Mouse (Mus musculus) neural tube, embryonic 12.5 days (tissue): Measurements from ENCODE around the gene Tmem119. TPM values are rescaled to one million over a fixed set of nuclear protein-coding genes. Genes with fewer than 3 reads are reported as not detected.

ENCODE experiments used
- ATAC-seq: fragments of 200-750 bp; cut with Nextera tagmentation; 2 replicates; pipeline ENCODE4 v1.8.0; 2017; ENCODE audit warnings: low read depth, mild to moderate bottlenecking, moderate TSS enrichment, moderate library complexity; ENCODE audit not compliant: low FRiP score
- H3K27ac ChIP-seq: fragments of 300-500 bp; sonication (generic); 2 replicates; pipeline ENCODE4 v1.5.1; 2016
- H3K27me3 ChIP-seq: fragments of 300-500 bp; sonication (generic); replicated peaks from 2 replicates; pipeline ENCODE4 v1.6.1; 2016; ENCODE audit warnings: mild to moderate bottlenecking
- H3K36me3 ChIP-seq: fragments of 300-500 bp; sonication (generic); 2 replicates; pipeline ENCODE4 v1.6.1; 2016; ENCODE audit warnings: mild to moderate bottlenecking
- H3K4me1 ChIP-seq: fragments of 300-500 bp; sonication (generic); 2 replicates; pipeline ENCODE4 v1.6.1; 2016
- H3K4me2 ChIP-seq: fragments of 300-500 bp; sonication (generic); replicated peaks from 2 replicates; pipeline ENCODE4 v1.6.1; 2016; ENCODE audit warnings: mild to moderate bottlenecking
- H3K4me3 ChIP-seq: fragments of 300-500 bp; sonication (generic); 2 replicates; pipeline ENCODE4 v1.5.1; 2016
- H3K9ac ChIP-seq: fragments of 300-500 bp; sonication (generic); 2 replicates; pipeline ENCODE4 v1.6.1; 2016; ENCODE audit warnings: mild to moderate bottlenecking
- H3K9me3 ChIP-seq: fragments of 300-500 bp; sonication (generic); 2 replicates; pipeline ENCODE4 v1.6.1; 2016; ENCODE audit warnings: mild to moderate bottlenecking
- WGBS: fragments of 180-500 bp; shearing (Covaris S2); methylation state at CpG from one replicate; pipeline ENCODE4 v1.1.7; 2016; 5-methylcytosine and 5-hydroxymethylcytosine counted together
- polyA plus RNA-seq: library from polyadenylated mRNA; unstranded; fragments of >200 nt; fragmentation: Nextera tagmentation; extraction: Ambion mirVana; gene quantifications from 2 replicates; pipeline ENCODE4 v1.2.1, GENCODE M21; 2016

Tmem119 gene
- polyA plus RNA-seq, 1 experiment from 2014 or later = 39.3 TPM

GRCm38 (mm10) chr5:113832490-113832901, 32.2 kb upstream of the Tmem119 start, which contains the start of gene Selplg:
Gene Selplg, minus strand, starts transcription at chr5:113832644.
- Histone ChIP-seq H3K9ac (no peak within 1 kb of the TSS), H3K27ac (no peak within 1 kb of the TSS), H3K9me3 (no peaks in the 10 kb centered on the region), H3K4me2 (no peak within 1 kb of the TSS), H3K4me1 (0 out of 2 replicates have a peak, but pooled peaks cover 6% of the 10 kb centered on the region), H3K4me3 (no peak within 1 kb of the TSS), H3K27me3 (no peaks in the 10 kb centered on the region), H3K36me3 (no peaks in the 10 kb centered on the region)
- ATAC-seq = no peak
- WGBS = 37% methylated on average over 8 of the region's 8 CpGs

- 69% methylated on average over 3 of the region's 3 CpGs for whole genome bisulfite sequencing
- H3K27ac ChIP-seq = no peak overlapping the region
- no peaks in the 10 kb centered on the region for H3K36me3 ChIP-seq
- no peak overlapping the region for H3K9ac ChIP-seq
- H3K4me3 ChIP-seq = no peak overlapping the region
- no peaks in the 10 kb centered on the region for H3K27me3 ChIP-seq
- no peak overlapping the region for H3K4me2 ChIP-seq
- ATAC-seq = no peak
- 0 out of 2 replicates have a peak, but pooled peaks cover 6% of the 10 kb centered on the region for H3K4me1 ChIP-seq
- no peaks in the 10 kb centered on the region for H3K9me3 ChIP-seq
Observed at GRCm38 (mm10) chr5:113831741-113832140, 31.4 kb upstream of the Tmem119 start.

- Histone ChIP-seq H3K27ac (no peak overlapping the region), H3K4me3 (no peak overlapping the region), H3K4me2 (no peak overlapping the region), H3K9ac (no peak overlapping the region), H3K9me3 (no peaks in the 10 kb centered on the region), H3K27me3 (no peaks in the 10 kb centered on the region), H3K36me3 (no peaks in the 10 kb centered on the region), H3K4me1 (0 out of 2 replicates have a peak, but pooled peaks cover 6% of the 10 kb centered on the region)
- ATAC-seq = no peak
- 88% methylated on average over 5 of the region's 5 CpGs for WGBS
Observed at GRCm38 (mm10) chr5:113830796-113831195, 30.5 kb upstream of the Tmem119 start.

GRCm38 (mm10) chr5:113830292-113830643, 30.0 kb upstream of the Tmem119 start:
- Histone ChIP-seq H3K4me3 (no peak overlapping the region), H3K27me3 (no peaks in the 10 kb centered on the region), H3K9me3 (no peaks in the 10 kb centered on the region), H3K9ac (no peak overlapping the region), H3K4me1 (0 out of 2 replicates have a peak, but pooled peaks cover 6% of the 10 kb centered on the region), H3K4me2 (no peak overlapping the region), H3K36me3 (no peaks in the 10 kb centered on the region), H3K27ac (no peak overlapping the region)
- WGBS = 73% methylated on average over 10 of the region's 10 CpGs
- ATAC-seq = no peak

GRCm38 (mm10) chr5:113829566-113830291, 29.4 kb upstream of the Tmem119 start:
- no peak for ATAC-seq
- Histone ChIP-seq H3K4me1 (0 out of 2 replicates have a peak, but pooled peaks cover 6% of the 10 kb centered on the region), H3K9ac (no peak overlapping the region), H3K4me2 (no peak overlapping the region), H3K36me3 (no peaks in the 10 kb centered on the region), H3K27ac (no peak overlapping the region), H3K9me3 (no peaks in the 10 kb centered on the region), H3K27me3 (no peaks in the 10 kb centered on the region), H3K4me3 (no peak overlapping the region)
- 87% methylated on average over 7 of the region's 7 CpGs for WGBS

GRCm38 (mm10) chr5:113828481-113828880, 28.2 kb upstream of the Tmem119 start:
- 60% methylated on average over 7 of the region's 7 CpGs for WGBS
- ATAC-seq = no peak
- no peaks in the 10 kb centered on the region for H3K9me3 ChIP-seq
- 0 out of 2 replicates have a peak, but pooled peaks cover 6% of the 10 kb centered on the region for H3K4me1 ChIP-seq
- no peak overlapping the region for H3K27ac ChIP-seq
- H3K9ac ChIP-seq = no peak overlapping the region
- H3K27me3 ChIP-seq = no peaks in the 10 kb centered on the region
- no peaks in the 10 kb centered on the region for H3K36me3 ChIP-seq
- H3K4me3 ChIP-seq = no peak overlapping the region
- no peak overlapping the region for H3K4me2 ChIP-seq

GRCm38 (mm10) chr5:113827991-113828411, 27.7 kb upstream of the Tmem119 start:
- no peaks in the 10 kb centered on the region for H3K27me3 ChIP-seq
- WGBS = 56% methylated on average over 4 of the region's 4 CpGs
- no peak overlapping the region for H3K9ac ChIP-seq
- no peak overlapping the region for H3K4me3 ChIP-seq
- no peaks in the 10 kb centered on the region for H3K36me3 ChIP-seq
- H3K4me2 ChIP-seq = no peak overlapping the region
- H3K9me3 ChIP-seq = no peaks in the 10 kb centered on the region
- no peak for ATAC-seq
- no peak overlapping the region for H3K27ac ChIP-seq
- 0 out of 2 replicates have a peak, but pooled peaks cover 6% of the 10 kb centered on the region for H3K4me1 ChIP-seq

GRCm38 (mm10) chr5:113826619-113827018, 26.3 kb upstream of the Tmem119 start:
- no peaks in the 10 kb centered on the region for H3K36me3 ChIP-seq
- ATAC-seq = no peak
- no peaks in the 10 kb centered on the region for H3K27me3 ChIP-seq
- H3K9me3 ChIP-seq = no peaks in the 10 kb centered on the region
- no peak overlapping the region for H3K27ac ChIP-seq
- WGBS = 88% methylated on average over 4 of the region's 4 CpGs
- no peak overlapping the region for H3K9ac ChIP-seq
- H3K4me3 ChIP-seq = no peak overlapping the region
- no peaks in the 10 kb centered on the region for H3K4me1 ChIP-seq
- H3K4me2 ChIP-seq = no peak overlapping the region

- Histone ChIP-seq H3K36me3 (no peaks in the 10 kb centered on the region), H3K4me3 (no peak overlapping the region), H3K27ac (no peak overlapping the region), H3K27me3 (no peaks in the 10 kb centered on the region), H3K9ac (no peak overlapping the region), H3K4me1 (no peaks in the 10 kb centered on the region), H3K9me3 (no peaks in the 10 kb centered on the region), H3K4me2 (no peak overlapping the region)
- ATAC-seq = no peak
- 90% methylated on average over 7 of the region's 7 CpGs for WGBS
Observed at GRCm38 (mm10) chr5:113825558-113825957, 25.2 kb upstream of the Tmem119 start.

- Histone ChIP-seq H3K27ac (no peak overlapping the region), H3K36me3 (no peaks in the 10 kb centered on the region), H3K9me3 (no peaks in the 10 kb centered on the region), H3K9ac (no peak overlapping the region), H3K4me3 (no peak overlapping the region), H3K27me3 (no peaks in the 10 kb centered on the region), H3K4me2 (no peak overlapping the region), H3K4me1 (no peaks in the 10 kb centered on the region)
- no peak for ATAC-seq
- 87% methylated on average over 4 of the region's 4 CpGs for WGBS
Observed at GRCm38 (mm10) chr5:113824228-113824627, 23.9 kb upstream of the Tmem119 start.

GRCm38 (mm10) chr5:113818572-113818971, 18.3 kb upstream of the Tmem119 start:
- ATAC-seq = no peak
- WGBS = 74% methylated on average over 14 of the region's 14 CpGs

GRCm38 (mm10) chr5:113815638-113816152, 15.4 kb upstream of the Tmem119 start:
- Histone ChIP-seq H3K4me3 (no peak overlapping the region), H3K36me3 (no peaks in the 10 kb centered on the region), H3K27me3 (no peaks in the 10 kb centered on the region), H3K9ac (no peak overlapping the region), H3K4me1 (no peaks in the 10 kb centered on the region), H3K4me2 (peak overlapping the region; percentile 24; the same call in 1 of the 2 replicates), H3K27ac (no peak overlapping the region), H3K9me3 (no peaks in the 10 kb centered on the region)
- 14% methylated on average over 15 of the region's 15 CpGs for WGBS
- peak; percentile 53; the same call in 1 of the 2 replicates for ATAC-seq

More at GRCm38 (mm10) chr5:113818572-113818971, 18.3 kb upstream of the Tmem119 start:
- Histone ChIP-seq H3K36me3 (no peaks in the 10 kb centered on the region), H3K4me1 (no peaks in the 10 kb centered on the region), H3K4me2 (no peak overlapping the region), H3K27me3 (no peaks in the 10 kb centered on the region), H3K27ac (no peak overlapping the region), H3K4me3 (no peak overlapping the region), H3K9me3 (no peaks in the 10 kb centered on the region), H3K9ac (no peak overlapping the region)

GRCm38 (mm10) chr5:113815041-113815389, 14.7 kb upstream of the Tmem119 start:
- H3K4me2 ChIP-seq = no peak overlapping the region
- 57% methylated on average over 11 of the region's 11 CpGs for WGBS
- H3K9me3 ChIP-seq = no peaks in the 10 kb centered on the region
- H3K27ac ChIP-seq = no peak overlapping the region
- H3K27me3 ChIP-seq = no peaks in the 10 kb centered on the region
- H3K36me3 ChIP-seq = no peaks in the 10 kb centered on the region
- no peak overlapping the region for H3K9ac ChIP-seq
- ATAC-seq = no peak
- H3K4me3 ChIP-seq = no peak overlapping the region
- H3K4me1 ChIP-seq = no peaks in the 10 kb centered on the region
